Mouse (Mus musculus) cerebellum, adult 2 months (tissue): ENCODE results near the gene Borcs7.

Source experiments
- CTCF ChIP-seq: fragments of 200-500 bp; IDR thresholded peaks from 2 replicates; pipeline ENCODE4 v1.5.1; 2011; ENCODE audit warnings: low read depth, mild to moderate bottlenecking, control low read depth, low read length, moderate library complexity, borderline replicate concordance; ENCODE audit not compliant: insufficient read depth
- POLR2A ChIP-seq: fragments of 200-500 bp; IDR thresholded peaks from 2 replicates; pipeline ENCODE4 v1.6.1; 2011; ENCODE audit warnings: low read length, control low read depth, borderline replicate concordance; ENCODE audit not compliant: insufficient read depth

DNA sequence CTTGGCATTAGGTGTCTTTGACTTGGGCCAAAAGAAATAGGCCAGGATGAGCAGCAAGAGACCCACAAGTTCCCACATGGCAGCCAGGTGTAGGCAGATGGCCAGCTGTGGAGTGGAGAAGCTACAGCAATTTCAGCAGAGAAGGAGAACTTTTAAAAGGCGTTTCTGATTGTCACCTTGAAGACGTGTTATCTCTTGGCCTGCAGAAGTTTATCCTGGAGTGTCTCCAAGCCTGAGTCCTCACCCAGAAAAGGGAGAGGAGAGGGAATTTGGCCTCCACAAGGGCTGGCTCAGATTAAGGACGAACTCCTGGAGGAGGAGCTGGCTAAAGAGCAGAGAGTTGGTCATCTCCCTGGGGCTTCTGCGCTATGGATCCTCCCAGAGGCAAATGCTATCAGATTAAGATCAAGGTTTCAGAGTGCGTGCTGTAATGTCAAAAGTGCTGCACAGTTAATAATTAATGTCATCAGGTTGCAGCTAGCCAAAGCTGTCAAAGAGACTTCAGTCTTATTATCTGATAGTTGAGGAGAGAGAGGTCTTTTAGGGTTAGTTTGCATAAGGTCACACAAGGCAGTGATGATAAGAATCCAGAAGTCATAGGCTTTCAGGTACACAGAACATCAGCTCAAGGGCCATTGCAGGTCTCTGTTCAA, 16.8 kb upstream of the Borcs7 start, which contains the start of gene Cyp17a1:
- TF ChIP-seq CTCF (no peak), POLR2A (no peak)
